Mouse (Mus musculus) midbrain, embryonic 12.5 days (tissue): ENCODE data around the gene Slc28a1. TPM values are rescaled to one million over a fixed set of nuclear protein-coding genes. Genes with fewer than 3 reads are reported as not detected.
"Not testable (repeated sequence)": the region's sequence is repeated elsewhere in the genome, so short reads cannot be mapped to it uniquely, and the experiment has no call there.

Experiments
- ATAC-seq: fragments of 200-750 bp; cut with Nextera tagmentation; 2 replicates; pipeline ENCODE4 v1.8.0; 2017; ENCODE audit warnings: low read depth, moderate TSS enrichment, moderate library complexity; ENCODE audit not compliant: low FRiP score
- H3K27ac ChIP-seq: fragments of 300-500 bp; sonication (generic); replicated peaks from 2 replicates; pipeline ENCODE4 v1.5.1; 2016; ENCODE audit warnings: mild to moderate bottlenecking
- H3K27me3 ChIP-seq: fragments of 300-500 bp; sonication (generic); 2 replicates; pipeline ENCODE4 v1.6.1; 2016; ENCODE audit warnings: mild to moderate bottlenecking
- H3K36me3 ChIP-seq: fragments of 300-500 bp; sonication (generic); 2 replicates; pipeline ENCODE4 v1.6.1; 2016
- H3K4me1 ChIP-seq: fragments of 300-500 bp; sonication (generic); 2 replicates; pipeline ENCODE4 v1.6.1; 2016
- H3K4me2 ChIP-seq: fragments of 300-500 bp; sonication (generic); replicated peaks from 2 replicates; pipeline ENCODE4 v1.6.1; 2016; ENCODE audit warnings: mild to moderate bottlenecking, moderate library complexity
- H3K4me3 ChIP-seq: fragments of 300-500 bp; sonication (generic); 2 replicates; pipeline ENCODE4 v1.5.1; 2016; ENCODE audit warnings: mild to moderate bottlenecking
- H3K9ac ChIP-seq: fragments of 300-500 bp; sonication (generic); replicated peaks from 2 replicates; pipeline ENCODE4 v1.6.1; 2016; ENCODE audit warnings: mild to moderate bottlenecking, moderate library complexity
- H3K9me3 ChIP-seq: fragments of 300-500 bp; sonication (generic); 2 replicates; pipeline ENCODE4 v1.6.1; 2016; ENCODE audit warnings: mild to moderate bottlenecking
- WGBS: fragments of 180-500 bp; shearing (Covaris S2); methylation state at CpG from one replicate; pipeline ENCODE4 v1.1.7; 2016; 5-methylcytosine and 5-hydroxymethylcytosine counted together
- polyA plus RNA-seq: library from polyadenylated mRNA; unstranded; fragments of >200 nt; fragmentation: Nextera tagmentation; extraction: Ambion mirVana; gene quantifications from 2 replicates; pipeline ENCODE4 v1.2.1, GENCODE M21; 2016

Slc28a1 gene
- polyA plus RNA-seq, 1 experiment from 2014 or later = not detected

- 70% methylated on average over 5 of the region's 5 CpGs for WGBS
- no peaks in the 10 kb centered on the region for H3K27me3 ChIP-seq
- H3K9ac ChIP-seq = no peak overlapping the region
- H3K4me3 ChIP-seq = no peak overlapping the region
- no peak overlapping the region for H3K4me2 ChIP-seq
- no peak for ATAC-seq
- no peaks in the 10 kb centered on the region for H3K9me3 ChIP-seq
- no peak overlapping the region for H3K27ac ChIP-seq
- no peaks in the 10 kb centered on the region for H3K36me3 ChIP-seq
- H3K4me1 ChIP-seq = peaks cover 7% of the 10 kb centered on the region; the same call in 1 of the 2 replicates
Measured at GRCm38 (mm10) chr7:81199109-81199508, 84.5 kb downstream of the Slc28a1 start.

DNA sequence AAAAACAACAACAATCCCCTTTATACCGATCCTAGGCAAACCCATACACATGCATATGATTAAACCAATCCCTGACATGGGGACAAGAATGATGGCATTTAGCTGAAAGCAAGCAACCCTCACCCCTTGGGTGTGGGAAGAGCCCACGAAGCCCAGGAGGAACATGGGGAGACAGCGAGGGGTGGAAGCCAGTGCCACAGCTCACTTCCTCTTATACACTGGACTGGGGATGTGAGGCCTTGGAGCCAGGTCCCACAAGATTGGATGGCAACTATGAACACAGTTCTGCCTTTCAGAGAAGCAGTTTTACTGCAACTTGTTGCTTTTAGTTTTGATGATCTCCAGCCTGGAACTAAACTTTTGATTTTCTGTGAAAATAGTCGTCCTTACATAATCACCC lies 85.2 kb downstream of the Slc28a1 start:
- H3K4me2 ChIP-seq = no peak overlapping the region
- no peak overlapping the region for H3K27ac ChIP-seq
- no peak overlapping the region for H3K9ac ChIP-seq
- no peak for ATAC-seq
- no peaks in the 10 kb centered on the region for H3K27me3 ChIP-seq
- no peak overlapping the region for H3K4me3 ChIP-seq
- WGBS = 70% methylated on average over 4 of the region's 4 CpGs
- peaks cover 7% of the 10 kb centered on the region; the same call in 1 of the 2 replicates for H3K4me1 ChIP-seq
- H3K36me3 ChIP-seq = no peaks in the 10 kb centered on the region
- no peaks in the 10 kb centered on the region for H3K9me3 ChIP-seq

- WGBS = 77% methylated on average over 5 of the region's 5 CpGs
- Histone ChIP-seq H3K4me2 (no peak overlapping the region), H3K4me3 (no peak overlapping the region), H3K9ac (no peak overlapping the region), H3K27me3 (no peaks in the 10 kb centered on the region), H3K36me3 (no peaks in the 10 kb centered on the region), H3K27ac (no peak overlapping the region), H3K4me1 (peaks cover 7% of the 10 kb centered on the region; the same call in 1 of the 2 replicates), H3K9me3 (no peaks in the 10 kb centered on the region)
- ATAC-seq = no peak
Measured at GRCm38 (mm10) chr7:81202389-81202788, 87.8 kb downstream of the Slc28a1 start.

- not testable (repeated sequence) for H3K9me3 ChIP-seq, H3K27me3 ChIP-seq, H3K4me3 ChIP-seq, H3K9ac ChIP-seq, H3K4me2 ChIP-seq, ATAC-seq, H3K4me1 ChIP-seq, H3K36me3 ChIP-seq, H3K27ac ChIP-seq
- WGBS = 85% methylated on average over 10 of the region's 10 CpGs
Measured at GRCm38 (mm10) chr7:81203576-81203975, 89.0 kb downstream of the Slc28a1 start.

- Histone ChIP-seq H3K4me3 (no peak overlapping the region), H3K9me3 (no peaks in the 10 kb centered on the region), H3K36me3 (no peaks in the 10 kb centered on the region), H3K4me1 (peaks cover 18% of the 10 kb centered on the region), H3K27me3 (peaks cover 56% of the 10 kb centered on the region), H3K4me2 (no peak overlapping the region), H3K27ac (no peak overlapping the region), H3K9ac (no peak overlapping the region)
- 20% methylated on average over 6 of the region's 6 CpGs for WGBS
- ATAC-seq = no peak
Measured at GRCm38 (mm10) chr7:81208944-81209343, 94.3 kb downstream of the Slc28a1 start.

DNA sequence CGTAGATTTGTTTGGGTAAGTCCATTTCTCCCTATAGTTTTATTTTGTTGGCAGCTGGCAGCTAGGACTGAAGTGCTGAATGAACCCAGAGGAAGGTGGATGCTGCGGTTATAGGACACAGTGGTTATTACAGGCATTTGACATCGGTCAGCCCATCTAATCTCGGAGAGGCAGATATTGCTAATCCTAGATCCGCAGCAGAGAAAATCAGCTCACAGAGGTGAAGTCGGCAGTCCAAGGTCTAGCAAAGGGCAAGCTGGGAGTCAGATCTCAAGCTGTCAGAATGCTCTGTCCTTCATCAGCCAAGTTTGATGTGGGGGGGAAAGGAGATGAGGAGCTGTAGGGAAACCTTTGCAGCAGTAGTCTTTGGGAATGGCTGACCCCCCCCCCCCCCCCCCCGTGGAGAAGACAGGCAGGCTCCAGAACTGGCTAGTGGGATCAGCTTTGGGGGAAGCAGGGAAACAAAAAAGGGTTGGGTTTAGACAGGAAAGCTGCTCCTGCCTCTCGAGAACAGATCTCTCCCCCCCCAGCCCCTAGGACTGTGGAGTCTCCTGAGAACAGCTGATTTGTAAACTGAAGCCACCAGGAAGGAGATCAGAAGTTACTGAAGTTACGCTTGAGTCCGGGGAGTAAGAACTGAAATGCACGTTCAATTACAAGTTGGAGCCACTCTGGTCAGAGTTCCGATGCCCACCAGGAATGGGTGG lies 95.5 kb downstream of the Slc28a1 start:
- peaks cover 67% of the 10 kb centered on the region for H3K27me3 ChIP-seq
- H3K4me3 ChIP-seq = no peak overlapping the region
- H3K36me3 ChIP-seq = no peaks in the 10 kb centered on the region
- H3K4me2 ChIP-seq = no peak overlapping the region
- H3K9me3 ChIP-seq = no peaks in the 10 kb centered on the region
- no peak overlapping the region for H3K9ac ChIP-seq
- no peak for ATAC-seq
- peaks cover 22% of the 10 kb centered on the region for H3K4me1 ChIP-seq
- no peak overlapping the region for H3K27ac ChIP-seq
- 52% methylated on average over 11 of the region's 12 CpGs for WGBS

DNA sequence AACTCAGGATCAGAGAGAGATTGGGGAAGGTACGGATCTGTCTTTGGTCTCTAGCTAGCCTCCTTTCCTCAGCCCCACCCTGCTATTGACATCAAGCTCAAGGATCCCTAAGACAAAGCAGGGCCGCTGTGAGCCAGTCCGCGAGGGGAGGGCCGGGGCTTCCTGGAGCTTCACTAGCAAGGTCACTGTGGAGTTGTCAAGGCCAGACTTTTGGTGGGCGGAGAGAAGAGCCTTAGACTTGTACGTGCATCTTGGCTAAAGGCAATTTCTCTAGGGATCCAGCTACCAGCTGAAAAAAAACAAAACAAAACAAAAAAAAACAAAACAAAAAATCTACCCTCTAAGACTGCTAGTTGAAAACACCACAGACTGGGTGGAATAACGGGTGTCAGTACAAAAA lies 97.2 kb downstream of the Slc28a1 start:
- Histone ChIP-seq H3K4me2 (peak overlapping the region; percentile 63), H3K27ac (no peak overlapping the region), H3K36me3 (no peaks in the 10 kb centered on the region), H3K4me3 (peak overlapping the region; percentile 47; the same call in 1 of the 2 replicates), H3K9me3 (no peaks in the 10 kb centered on the region), H3K4me1 (peaks cover 22% of the 10 kb centered on the region), H3K27me3 (peaks cover 80% of the 10 kb centered on the region), H3K9ac (no peak overlapping the region)
- no peak for ATAC-seq
- WGBS = 2% methylated on average over 8 of the region's 8 CpGs

DNA sequence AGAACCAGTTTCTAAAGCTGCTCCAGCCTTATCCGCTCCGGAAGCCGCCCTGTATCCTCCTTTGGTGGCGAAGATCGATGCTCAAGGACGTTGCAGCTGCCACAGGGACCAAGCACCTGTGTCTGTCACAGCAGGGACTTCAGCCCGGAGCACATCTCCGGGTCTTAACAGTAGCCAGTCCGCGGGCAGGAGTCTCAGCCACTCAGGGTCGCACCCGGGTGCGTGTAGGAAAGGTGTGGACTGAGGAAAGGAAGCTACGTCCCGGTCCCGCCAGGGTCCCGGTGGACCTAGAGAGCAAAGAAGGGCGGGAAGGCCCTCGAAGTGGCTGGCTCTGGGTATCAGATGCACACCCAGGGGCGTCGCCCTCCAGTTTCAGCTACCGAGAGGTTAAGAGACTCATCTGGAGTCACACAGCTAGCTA lies 97.7 kb downstream of the Slc28a1 start:
- under 1% methylated on average over 22 of the region's 22 CpGs for WGBS
- Histone ChIP-seq H3K4me3 (peak overlapping the region; percentile 47), H3K36me3 (no peaks in the 10 kb centered on the region), H3K27me3 (peaks cover 80% of the 10 kb centered on the region), H3K4me2 (peak overlapping the region; percentile 63), H3K4me1 (peaks cover 22% of the 10 kb centered on the region), H3K9me3 (no peaks in the 10 kb centered on the region), H3K27ac (peak overlapping the region; percentile 60), H3K9ac (peak overlapping the region; percentile 37)
- ATAC-seq = peak; percentile 65

DNA sequence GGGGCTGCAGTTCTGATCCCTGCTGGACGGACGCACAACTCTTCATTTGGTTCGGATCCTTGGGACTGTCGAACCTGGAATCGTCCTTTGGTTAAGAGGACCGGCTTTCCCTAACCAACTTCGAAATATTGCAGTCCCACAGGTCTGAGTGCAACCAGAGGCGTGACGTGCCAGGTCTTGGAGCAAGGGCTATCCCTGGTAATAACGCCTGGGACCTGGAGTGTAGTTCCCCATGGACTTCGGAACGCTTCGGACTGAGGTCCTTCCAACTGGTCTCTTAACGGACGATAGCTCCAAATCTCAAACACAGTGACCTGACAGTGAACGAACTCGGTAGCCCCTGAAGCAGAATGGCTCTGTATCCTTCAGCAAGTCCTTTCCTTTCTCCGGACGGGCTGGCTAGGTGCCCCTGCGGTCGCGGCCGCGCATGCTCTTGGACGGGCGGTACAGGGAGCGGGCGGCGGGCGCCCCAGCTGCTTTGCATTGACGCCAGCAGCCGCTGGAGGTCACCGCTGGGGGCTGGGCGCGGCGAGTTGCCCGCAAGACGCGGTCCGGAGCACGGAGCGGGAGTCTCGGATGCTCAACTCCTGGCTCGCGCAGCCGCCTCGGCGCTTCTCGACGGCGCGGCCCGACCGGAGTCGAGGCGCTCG lies 98.2 kb downstream of the Slc28a1 start:
- Histone ChIP-seq H3K27ac (peak overlapping the region; percentile 60), H3K4me3 (peak overlapping the region; percentile 47), H3K4me2 (peak overlapping the region; percentile 63), H3K36me3 (no peaks in the 10 kb centered on the region), H3K9me3 (no peaks in the 10 kb centered on the region), H3K9ac (peak overlapping the region; percentile 37), H3K27me3 (peaks cover 80% of the 10 kb centered on the region), H3K4me1 (peaks cover 22% of the 10 kb centered on the region)
- under 1% methylated on average over 57 of the region's 57 CpGs for WGBS
- peak; percentile 89 for ATAC-seq

GRCm38 (mm10) chr7:81213347-81214152 lies 99.0 kb downstream of the Slc28a1 start, which contains the start of gene Pde8a:
Gene Pde8a (plus strand): TSS chr7:81213596.
- 0 out of 2 replicates have a peak, but pooled peaks have one; percentile 13 for ATAC-seq
- 1% methylated on average over 128 of the region's 128 CpGs for whole genome bisulfite sequencing
- H3K36me3 ChIP-seq = no peaks in the 10 kb centered on the region
- peaks cover 75% of the 10 kb centered on the region for H3K27me3 ChIP-seq
- peak within 1 kb of the TSS; percentile 47 for H3K4me3 ChIP-seq
- peaks cover 22% of the 10 kb centered on the region for H3K4me1 ChIP-seq
- peak within 1 kb of the TSS; percentile 63 for H3K4me2 ChIP-seq
- no peaks in the 10 kb centered on the region for H3K9me3 ChIP-seq
- H3K27ac ChIP-seq = peak within 1 kb of the TSS; percentile 60
- H3K9ac ChIP-seq = peak within 1 kb of the TSS; percentile 37

DNA sequence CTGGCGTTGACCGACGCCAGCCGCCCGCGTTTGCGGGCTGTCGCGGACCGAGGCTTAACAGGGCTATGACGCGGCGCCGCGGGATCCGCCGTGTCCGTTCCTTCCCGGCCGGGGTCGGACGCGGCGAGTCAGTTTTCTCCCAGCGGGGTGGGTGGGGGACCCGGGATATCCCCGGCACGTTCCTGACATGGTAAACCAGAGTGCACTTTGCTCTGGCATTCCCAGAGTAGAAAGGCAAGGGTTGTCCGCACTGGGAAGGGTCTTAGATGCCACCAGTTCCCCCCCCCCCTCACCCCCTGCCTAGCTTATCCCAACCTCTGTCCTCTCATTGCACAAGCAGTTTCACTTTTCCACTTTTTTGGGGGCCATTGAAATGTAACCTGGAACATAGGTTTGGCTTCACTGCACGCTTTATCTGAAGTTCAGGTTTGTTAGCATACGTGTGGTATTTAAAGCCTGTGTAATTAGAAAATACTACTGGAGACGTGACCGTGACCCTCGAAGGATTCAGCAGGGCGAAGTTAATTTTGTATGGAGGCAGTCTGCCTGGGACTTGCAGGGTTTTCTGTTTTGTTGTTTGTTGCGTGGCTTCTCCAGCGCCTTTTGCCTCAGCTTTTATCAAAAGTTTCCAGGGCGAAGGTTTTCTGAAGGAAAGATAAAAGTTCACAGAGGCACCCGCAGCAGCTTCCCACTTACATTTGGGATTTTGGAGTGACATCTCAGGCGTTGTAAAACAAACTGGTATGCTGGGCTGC lies 99.7 kb downstream of the Slc28a1 start:
- H3K9me3 ChIP-seq = no peaks in the 10 kb centered on the region
- peak overlapping the region; percentile 47 for H3K4me3 ChIP-seq
- H3K27me3 ChIP-seq = peaks cover 70% of the 10 kb centered on the region
- 5% methylated on average over 40 of the region's 40 CpGs for WGBS
- ATAC-seq = no peak
- no peaks in the 10 kb centered on the region for H3K36me3 ChIP-seq
- 0 out of 2 replicates have a peak overlapping the region, but pooled peaks have one; percentile 24 for H3K9ac ChIP-seq
- no peak overlapping the region for H3K27ac ChIP-seq
- H3K4me2 ChIP-seq = peak overlapping the region; percentile 63
- H3K4me1 ChIP-seq = peaks cover 22% of the 10 kb centered on the region
